Mouse (Mus musculus): Measurements from ENCODE around the gene Epb41l3. TPM values are rescaled to one million over a fixed set of nuclear protein-coding genes. Genes with fewer than 3 reads are reported as not detected.

Epb41l3 gene
- 7.4 and 8.5 TPM in 2 replicates for polyA plus RNA-seq (2015; fragmentation: Nextera tagmentation; extraction: Ambion mirVana)

- WGBS (ENCODE audit: insufficient replicate concordance) = 2% methylated on average over 47 of the region's 47 CpGs
- peaks cover 27% of the 10 kb centered on the region for H3K27me3 ChIP-seq (ENCODE audit: control insufficient read depth, insufficient read depth, low read depth, low read length)
- no peak within 1 kb of the TSS for H3K27ac ChIP-seq (ENCODE audit: low read length)
- H3K4me1 ChIP-seq (ENCODE audit: control insufficient read depth, low read depth, low read length) = no peaks in the 10 kb centered on the region
- H3K36me3 ChIP-seq (ENCODE audit: control insufficient read depth, insufficient read depth) = no peaks in the 10 kb centered on the region
- H3K4me3 ChIP-seq (ENCODE audit: low read depth, low read length) = peak within 1 kb of the TSS; percentile 43
- peak; percentile 76 for ATAC-seq (ENCODE audit: low read depth)
- peak within 1 kb of the TSS; percentile 64 for H3K4me2 ChIP-seq (ENCODE audit: low read depth, low read length)
- no peak within 1 kb of the TSS for H3K9ac ChIP-seq (ENCODE audit: low read depth, low read length)
- no peaks in the 10 kb centered on the region for H3K9me3 ChIP-seq (replicated peaks; ENCODE audit: control insufficient read depth, low read length)
Observed at GRCm38 (mm10) chr17:69075501-69076237, at the start of gene Epb41l3. TSS of gene Epb41l3 (plus strand) at chr17:69075683.

GRCm38 (mm10) chr17:69038760-69039675, 36.5 kb upstream of the Epb41l3 start:
- 59% methylated on average over 12 of the region's 12 CpGs for WGBS (ENCODE audit: insufficient replicate concordance)
- Histone ChIP-seq H3K27ac (ENCODE audit: low read length) (no peak overlapping the region), H3K9me3 (replicated peaks; ENCODE audit: control insufficient read depth, low read length) (peaks cover 3% of the 10 kb centered on the region), H3K4me1 (ENCODE audit: control insufficient read depth, low read depth, low read length) (no peaks in the 10 kb centered on the region), H3K4me2 (ENCODE audit: low read depth, low read length) (no peak overlapping the region), H3K9ac (ENCODE audit: low read depth, low read length) (no peak overlapping the region), H3K27me3 (ENCODE audit: control insufficient read depth, insufficient read depth, low read depth, low read length) (no peaks in the 10 kb centered on the region), H3K36me3 (ENCODE audit: control insufficient read depth, insufficient read depth) (no peaks in the 10 kb centered on the region), H3K4me3 (ENCODE audit: low read depth, low read length) (no peak overlapping the region)
- no peak for ATAC-seq (ENCODE audit: low read depth)

- H3K9ac ChIP-seq (ENCODE audit: low read depth, low read length) = no peak overlapping the region
- no peaks in the 10 kb centered on the region for H3K4me1 ChIP-seq (ENCODE audit: control insufficient read depth, low read depth, low read length)
- no peaks in the 10 kb centered on the region for H3K36me3 ChIP-seq (ENCODE audit: control insufficient read depth, insufficient read depth)
- peaks cover 3% of the 10 kb centered on the region for H3K9me3 ChIP-seq (replicated peaks; ENCODE audit: control insufficient read depth, low read length)
- no peaks in the 10 kb centered on the region for H3K27me3 ChIP-seq (ENCODE audit: control insufficient read depth, insufficient read depth, low read depth, low read length)
- H3K4me3 ChIP-seq (ENCODE audit: low read depth, low read length) = no peak overlapping the region
- no peak overlapping the region for H3K4me2 ChIP-seq (ENCODE audit: low read depth, low read length)
- ATAC-seq (ENCODE audit: low read depth) = no peak
- WGBS (ENCODE audit: insufficient replicate concordance) = 44% methylated on average over 4 of the region's 4 CpGs
- H3K27ac ChIP-seq (ENCODE audit: low read length) = no peak overlapping the region
Observed at GRCm38 (mm10) chr17:69041516-69041915, 34.0 kb upstream of the Epb41l3 start.

GRCm38 (mm10) chr17:69048826-69049225, 26.7 kb upstream of the Epb41l3 start:
- no peak for ATAC-seq (ENCODE audit: low read depth)
- H3K27me3 ChIP-seq (ENCODE audit: control insufficient read depth, insufficient read depth, low read depth, low read length) = no peaks in the 10 kb centered on the region
- H3K36me3 ChIP-seq (ENCODE audit: control insufficient read depth, insufficient read depth) = no peaks in the 10 kb centered on the region
- whole genome bisulfite sequencing (ENCODE audit: insufficient replicate concordance) = 44% methylated on average over 3 of the region's 3 CpGs
- no peak overlapping the region for H3K27ac ChIP-seq (ENCODE audit: low read length)
- H3K4me1 ChIP-seq (ENCODE audit: control insufficient read depth, low read depth, low read length) = no peaks in the 10 kb centered on the region
- peaks cover under 1% of the 10 kb centered on the region for H3K9me3 ChIP-seq (replicated peaks; ENCODE audit: control insufficient read depth, low read length)
- H3K4me3 ChIP-seq (ENCODE audit: low read depth, low read length) = no peak overlapping the region
- H3K4me2 ChIP-seq (ENCODE audit: low read depth, low read length) = no peak overlapping the region
- H3K9ac ChIP-seq (ENCODE audit: low read depth, low read length) = no peak overlapping the region

- H3K4me2 ChIP-seq (ENCODE audit: low read depth, low read length) = no peak overlapping the region
- 61% methylated on average over 4 of the region's 4 CpGs for WGBS (ENCODE audit: insufficient replicate concordance)
- H3K4me3 ChIP-seq (ENCODE audit: low read depth, low read length) = no peak overlapping the region
- ATAC-seq (ENCODE audit: low read depth) = no peak
- no peaks in the 10 kb centered on the region for H3K36me3 ChIP-seq (ENCODE audit: control insufficient read depth, insufficient read depth)
- H3K9ac ChIP-seq (ENCODE audit: low read depth, low read length) = no peak overlapping the region
- no peaks in the 10 kb centered on the region for H3K4me1 ChIP-seq (ENCODE audit: control insufficient read depth, low read depth, low read length)
- H3K9me3 ChIP-seq (replicated peaks; ENCODE audit: control insufficient read depth, low read length) = no peaks in the 10 kb centered on the region; the same call in 1 of the 2 replicates
- no peaks in the 10 kb centered on the region for H3K27me3 ChIP-seq (ENCODE audit: control insufficient read depth, insufficient read depth, low read depth, low read length)
- no peak overlapping the region for H3K27ac ChIP-seq (ENCODE audit: low read length)
Observed at GRCm38 (mm10) chr17:69054029-69054428, 21.5 kb upstream of the Epb41l3 start.

GRCm38 (mm10) chr17:69059760-69060159, 15.7 kb upstream of the Epb41l3 start:
- Histone ChIP-seq H3K4me2 (ENCODE audit: low read depth, low read length) (no peak overlapping the region), H3K4me1 (ENCODE audit: control insufficient read depth, low read depth, low read length) (no peaks in the 10 kb centered on the region), H3K27ac (ENCODE audit: low read length) (no peak overlapping the region), H3K36me3 (ENCODE audit: control insufficient read depth, insufficient read depth) (no peaks in the 10 kb centered on the region), H3K9ac (ENCODE audit: low read depth, low read length) (no peak overlapping the region), H3K4me3 (ENCODE audit: low read depth, low read length) (no peak overlapping the region), H3K9me3 (replicated peaks; ENCODE audit: control insufficient read depth, low read length) (no peaks in the 10 kb centered on the region; the same call in 1 of the 2 replicates), H3K27me3 (ENCODE audit: control insufficient read depth, insufficient read depth, low read depth, low read length) (no peaks in the 10 kb centered on the region)
- no peak for ATAC-seq (ENCODE audit: low read depth)
- WGBS (ENCODE audit: insufficient replicate concordance) = 72% methylated on average over 7 of the region's 7 CpGs

GRCm38 (mm10) chr17:69060388-69060787, 15.1 kb upstream of the Epb41l3 start:
- Histone ChIP-seq H3K9ac (ENCODE audit: low read depth, low read length) (no peak overlapping the region), H3K4me2 (ENCODE audit: low read depth, low read length) (no peak overlapping the region), H3K27ac (ENCODE audit: low read length) (no peak overlapping the region), H3K4me3 (ENCODE audit: low read depth, low read length) (no peak overlapping the region), H3K9me3 (replicated peaks; ENCODE audit: control insufficient read depth, low read length) (no peaks in the 10 kb centered on the region), H3K4me1 (ENCODE audit: control insufficient read depth, low read depth, low read length) (no peaks in the 10 kb centered on the region), H3K27me3 (ENCODE audit: control insufficient read depth, insufficient read depth, low read depth, low read length) (no peaks in the 10 kb centered on the region), H3K36me3 (ENCODE audit: control insufficient read depth, insufficient read depth) (no peaks in the 10 kb centered on the region)
- WGBS (ENCODE audit: insufficient replicate concordance) = 66% methylated on average over 7 of the region's 7 CpGs
- no peak for ATAC-seq (ENCODE audit: low read depth)

GRCm38 (mm10) chr17:69061883-69062745, 13.4 kb upstream of the Epb41l3 start:
- Histone ChIP-seq H3K9me3 (replicated peaks; ENCODE audit: control insufficient read depth, low read length) (no peaks in the 10 kb centered on the region), H3K4me1 (ENCODE audit: control insufficient read depth, low read depth, low read length) (no peaks in the 10 kb centered on the region), H3K9ac (ENCODE audit: low read depth, low read length) (no peak overlapping the region), H3K27ac (ENCODE audit: low read length) (no peak overlapping the region), H3K4me3 (ENCODE audit: low read depth, low read length) (no peak overlapping the region), H3K4me2 (ENCODE audit: low read depth, low read length) (no peak overlapping the region), H3K36me3 (ENCODE audit: control insufficient read depth, insufficient read depth) (no peaks in the 10 kb centered on the region), H3K27me3 (ENCODE audit: control insufficient read depth, insufficient read depth, low read depth, low read length) (no peaks in the 10 kb centered on the region)
- WGBS (ENCODE audit: insufficient replicate concordance) = 49% methylated on average over 9 of the region's 9 CpGs
- no peak for ATAC-seq (ENCODE audit: low read depth)
